Mouse (Mus musculus) right cerebral cortex, adult 2 months (tissue): ENCODE data around the gene Wfdc8.

ENCODE experiments used
- DNase-seq, 2 experiments: peaks; one replicate each; pipeline ENCODE4 v3.0.0; 2021 to 2022; ENCODE audit warnings: low spot score in 2 of 2

The Wfdc8 gene

GRCm38 (mm10) chr2:164562391-164563188 is 50.8 kb downstream of the Wfdc8 start, which contains the start of gene Wfdc2:
Gene Wfdc2 (plus strand): TSS chr2:164562413.
- no peak for DNase-seq

- no peak for DNase-seq
Observed at GRCm38 (mm10) chr2:164560106-164560505, 53.3 kb downstream of the Wfdc8 start.

- no peak for DNase-seq
Observed at GRCm38 (mm10) chr2:164558991-164559645, 54.3 kb downstream of the Wfdc8 start.

- peak; percentile 61 to 66 for DNase-seq
Observed at GRCm38 (mm10) chr2:164558426-164558825, 55.0 kb downstream of the Wfdc8 start.

- DNase-seq, result no peak
Observed at GRCm38 (mm10) chr2:164551502-164551901, 61.9 kb downstream of the Wfdc8 start.

- no peak for DNase-seq
Observed at GRCm38 (mm10) chr2:164550895-164551269, 62.5 kb downstream of the Wfdc8 start.

- DNase-seq, result peak; percentile 36 to 54
Observed at GRCm38 (mm10) chr2:164549963-164550894, 63.2 kb downstream of the Wfdc8 start.

- DNase-seq, result no peak
Observed at GRCm38 (mm10) chr2:164549338-164549737, 64.1 kb downstream of the Wfdc8 start.
